Mouse (Mus musculus) lung, postnatal 0 days (tissue): Measurements from ENCODE around the gene Cdc42ep1.

ENCODE experiments used
- CTCF ChIP-seq: IDR thresholded peaks from 2 replicates; pipeline ENCODE4 v1.5.1; 2016; ENCODE audit warnings: antibody characterized with exemption, mild to moderate bottlenecking
- EP300 ChIP-seq: IDR thresholded peaks from 2 replicates; pipeline ENCODE4 v1.6.1; 2016; ENCODE audit warnings: antibody characterized with exemption, mild to moderate bottlenecking, control low read depth

DNA sequence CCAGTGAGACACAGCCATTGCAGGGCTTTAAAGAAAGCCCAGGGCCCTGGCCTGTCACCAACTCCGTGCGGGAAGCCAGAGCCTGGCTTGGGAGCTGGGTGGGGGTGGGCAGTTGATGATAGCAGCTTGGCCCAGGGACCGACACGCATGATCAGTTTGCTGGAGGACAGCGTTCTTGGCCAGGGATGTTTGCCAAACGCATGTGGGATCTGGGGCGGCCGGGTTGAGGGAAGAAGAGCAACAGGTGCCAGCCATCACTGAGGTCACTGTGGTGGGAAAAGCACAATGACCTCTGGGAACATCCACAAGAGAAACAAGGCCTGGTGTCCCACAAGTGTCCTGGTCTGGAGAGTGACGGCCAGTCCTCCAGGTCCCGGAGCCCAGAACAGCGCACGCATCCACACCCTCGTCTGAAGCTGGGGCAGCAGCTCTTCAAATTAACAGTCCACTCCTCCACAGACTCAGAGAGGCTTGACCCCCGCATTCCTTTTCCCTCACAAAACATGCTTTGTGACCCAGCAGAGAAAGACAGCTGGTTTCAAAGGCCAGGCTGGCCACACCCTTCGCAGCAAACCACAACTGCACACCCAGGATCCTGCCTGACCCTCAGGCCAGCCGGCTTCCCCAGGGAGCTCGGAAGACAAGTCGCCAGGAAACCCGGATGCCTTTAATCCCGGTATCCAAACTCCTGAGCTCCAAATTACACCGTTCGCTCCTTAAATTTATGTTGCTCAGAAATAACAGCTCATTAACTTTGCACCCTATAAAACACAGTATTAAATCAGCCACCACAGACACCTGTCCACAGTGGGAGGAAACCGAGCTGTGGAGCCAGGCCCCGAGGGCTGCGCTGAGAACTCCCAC lies 46.0 kb upstream of the Cdc42ep1 start:
- TF ChIP-seq CTCF (no peak), EP300 (no peak)
